Mouse (Mus musculus) cerebellum, postnatal 36 days (tissue): Measurements from ENCODE around the gene Lnpk.

Experiments used
- DNase-seq, 2 experiments: peaks; one replicate each; pipeline ENCODE4 v3.0.0; 2021 to 2022; ENCODE audit warnings: mixed read lengths in 2 of 2

Gene Lnpk

DNA sequence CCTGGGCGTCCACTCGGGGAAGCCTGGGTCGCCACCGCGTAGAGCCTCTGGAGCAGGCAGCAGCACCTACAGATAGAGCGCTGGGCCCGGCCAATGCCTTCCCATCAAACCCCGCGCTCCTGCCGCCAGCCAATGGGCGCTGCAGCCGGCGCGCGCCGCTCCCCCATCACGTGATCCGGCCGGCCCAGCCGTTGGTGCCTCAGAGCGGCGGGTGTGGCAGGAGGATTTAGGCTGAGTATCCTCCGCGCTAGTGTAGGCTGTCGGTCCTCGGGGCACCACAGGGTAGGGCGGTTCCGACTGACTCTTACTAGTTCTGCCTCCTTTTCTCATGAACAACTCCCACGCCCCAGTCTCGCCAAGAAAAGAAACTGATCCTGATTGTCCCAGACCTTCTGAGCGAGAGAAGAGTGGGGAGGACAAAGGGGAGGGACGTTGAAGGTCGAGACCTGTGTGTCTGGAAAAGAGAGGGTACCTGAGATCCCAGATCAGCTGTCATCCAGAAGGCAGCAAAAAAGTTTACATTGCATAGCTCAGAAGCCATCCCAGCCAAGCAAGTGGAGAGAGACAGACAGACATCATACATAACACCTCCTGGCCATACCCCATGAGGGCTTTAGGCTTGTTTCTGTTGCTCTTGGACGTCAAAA lies at the start of gene Lnpk:
Lnpk (minus strand) TSS at position 593 of the 647 bp plus-strand sequence.
- peak; percentile 93 for DNase-seq

DNA sequence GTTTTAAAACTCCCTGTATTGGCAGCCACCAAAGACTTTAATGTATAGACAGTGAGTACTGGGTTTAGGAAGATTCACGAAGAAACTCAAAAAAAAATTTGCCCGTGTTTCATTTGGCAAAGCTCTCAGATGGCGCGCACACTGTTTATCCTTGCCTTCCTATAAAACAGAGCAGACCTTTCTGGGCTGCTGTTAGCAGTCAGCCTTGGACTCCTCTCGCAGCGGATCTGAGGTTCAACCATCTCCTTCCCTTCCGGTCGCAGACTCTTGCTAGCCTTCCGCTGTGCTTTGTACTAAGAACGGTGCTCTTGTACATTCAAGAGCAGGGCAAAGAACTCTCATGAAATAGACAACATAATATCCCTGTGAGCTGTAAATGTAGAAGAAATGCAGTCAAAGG lies 41.1 kb upstream of the Lnpk start:
- DNase-seq: no peak

DNA sequence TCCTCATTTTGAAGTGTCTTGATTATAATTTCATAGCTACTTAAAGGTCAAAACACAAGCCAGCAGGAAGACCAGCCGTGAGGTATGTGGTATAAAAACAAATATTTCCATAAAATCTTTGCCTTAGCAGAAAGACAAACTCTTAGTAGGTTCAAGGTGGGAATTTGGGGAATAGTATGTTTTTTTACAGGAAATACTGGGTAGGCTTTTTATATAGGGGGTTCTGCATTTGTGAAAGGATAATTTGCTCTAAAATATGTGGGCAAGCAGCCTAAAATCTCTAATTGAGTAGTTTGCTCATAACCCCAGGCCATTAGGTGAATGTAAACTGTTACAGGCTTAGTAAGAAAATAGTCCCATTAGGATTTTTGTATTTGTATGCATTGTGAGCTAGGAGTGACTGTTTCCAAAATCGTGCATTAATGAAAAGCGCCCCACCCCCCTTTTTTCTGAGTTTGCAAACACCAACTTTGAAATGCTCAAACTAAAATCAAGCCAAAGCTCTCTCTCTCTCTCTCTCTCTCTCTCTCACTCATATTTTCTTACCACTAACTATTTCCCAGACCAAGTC lies 40.5 kb upstream of the Lnpk start:
- DNase-seq: no peak

DNA sequence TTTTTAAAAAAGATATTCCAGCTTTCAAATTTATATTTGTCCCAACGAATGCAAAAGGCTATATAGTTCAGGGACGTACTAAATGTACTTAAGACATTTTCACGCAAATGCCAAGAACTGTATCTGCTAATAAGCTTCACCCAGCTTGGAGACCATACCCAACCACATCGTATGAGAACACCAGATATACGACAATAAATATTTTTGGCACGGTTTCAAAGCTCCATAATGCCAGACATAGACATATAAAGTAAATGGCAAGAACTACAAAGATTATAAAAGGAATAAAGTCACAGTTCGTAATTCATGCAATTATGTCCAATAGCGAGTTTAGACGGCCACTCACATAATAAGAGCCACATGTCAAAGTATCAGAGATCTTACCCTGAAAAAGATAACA lies 38.5 kb upstream of the Lnpk start:
- DNase-seq: no peak

DNA sequence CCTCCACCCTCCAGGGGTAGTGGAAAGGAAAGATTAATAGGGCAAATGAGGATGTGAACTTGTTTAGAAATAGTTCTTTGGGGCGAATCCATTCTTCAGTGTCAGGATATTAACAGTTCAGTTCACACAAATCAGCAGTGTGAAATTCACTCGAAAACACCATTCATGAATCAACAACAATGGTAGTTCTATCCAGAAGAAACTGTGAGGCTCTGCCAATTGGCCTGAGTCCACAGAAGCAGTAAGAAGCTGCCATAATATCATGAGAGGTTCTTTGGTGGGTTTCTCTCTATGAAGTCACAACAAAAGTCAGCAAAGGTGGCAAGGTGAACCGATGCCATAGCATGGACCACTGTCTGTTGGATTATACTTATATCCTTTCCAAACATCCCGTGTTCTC lies 32.2 kb upstream of the Lnpk start:
- no peak for DNase-seq

DNA sequence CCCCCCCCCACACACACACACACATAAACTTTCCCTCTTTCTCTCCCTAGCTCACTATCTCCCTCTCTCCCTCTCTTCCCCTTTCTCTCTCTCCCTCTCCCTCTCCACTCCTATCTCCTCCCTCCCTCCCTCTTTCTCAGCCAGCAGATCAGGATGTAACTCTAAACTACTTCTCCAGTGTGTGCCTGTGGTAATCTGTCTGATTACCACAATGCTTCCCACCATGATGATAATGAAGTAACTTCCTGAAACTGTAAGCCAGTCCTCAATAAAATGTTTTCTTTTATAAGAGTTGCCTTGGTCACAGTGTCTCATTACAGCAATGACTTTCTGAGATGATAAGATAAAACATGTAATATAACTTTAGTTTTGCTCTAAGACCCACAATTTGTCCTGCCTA lies 30.1 kb upstream of the Lnpk start:
- DNase-seq: no peak

DNA sequence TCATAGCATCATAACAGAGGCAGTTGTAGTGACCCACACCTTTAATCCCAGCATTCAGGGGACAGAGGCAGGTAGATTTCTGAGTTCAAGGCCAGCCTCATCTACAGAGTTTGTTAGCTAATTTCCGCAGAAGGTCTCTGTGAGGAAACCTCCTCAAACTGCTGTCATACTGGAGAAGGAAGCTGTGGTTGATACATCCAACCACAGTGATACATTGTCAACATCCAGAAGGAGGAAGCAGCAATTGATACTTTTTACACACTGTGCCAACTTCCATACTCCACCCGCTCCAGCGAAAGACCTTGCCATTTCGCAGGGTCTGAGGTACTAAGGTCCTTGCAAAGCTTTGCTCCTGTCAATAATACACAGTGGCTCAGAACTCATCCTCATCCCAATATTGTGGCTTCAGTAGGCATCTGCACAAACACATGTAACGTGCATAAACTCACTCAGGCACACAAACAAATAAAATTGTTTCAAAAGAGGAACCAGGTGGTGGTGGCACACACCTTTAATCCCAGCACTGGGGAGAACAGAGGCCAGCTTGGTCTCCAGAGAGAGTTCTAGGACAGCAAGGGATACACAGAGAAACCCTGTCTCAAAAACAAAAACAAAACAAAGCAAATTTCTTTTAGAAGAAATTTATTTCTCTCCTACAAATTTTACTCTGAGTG lies 27.0 kb upstream of the Lnpk start:
- no peak for DNase-seq

DNA sequence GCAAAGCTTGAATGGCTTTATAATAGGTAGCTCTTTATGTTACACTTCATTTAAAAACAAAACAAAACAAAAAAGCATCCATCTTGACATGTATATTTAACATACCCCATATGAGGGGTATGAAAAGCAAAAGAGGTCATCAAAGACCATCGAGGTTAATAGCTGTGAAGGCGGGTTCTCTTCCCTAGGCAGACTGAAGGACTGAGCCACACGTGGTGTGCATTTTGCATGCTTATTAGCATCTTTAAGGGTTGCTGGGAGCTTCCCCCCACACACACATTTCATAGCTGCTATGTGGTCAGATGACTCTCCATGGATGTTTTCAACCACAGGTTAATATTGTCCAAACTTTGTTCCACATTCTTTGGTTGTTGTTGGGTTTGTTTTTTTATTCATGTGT lies 24.8 kb upstream of the Lnpk start:
- DNase-seq: no peak

DNA sequence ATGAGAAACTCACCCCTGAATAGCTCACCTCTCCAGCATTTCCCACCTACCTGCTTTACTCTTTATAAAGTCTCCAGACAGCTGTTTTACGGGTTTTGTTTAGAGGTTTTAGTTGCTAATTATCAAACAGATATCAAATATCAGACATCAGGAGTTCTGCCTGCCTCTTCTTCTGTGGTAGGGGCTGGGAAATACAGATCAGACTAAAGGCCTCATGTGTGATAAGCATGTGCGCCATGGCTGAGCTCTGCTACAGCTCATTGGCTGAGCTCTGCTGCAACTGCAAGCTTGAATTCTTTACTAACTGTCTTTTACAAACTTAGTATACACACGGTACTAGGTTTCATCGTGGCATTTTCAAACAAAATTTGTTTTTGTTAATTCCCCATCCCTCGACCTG lies 23.2 kb upstream of the Lnpk start:
- no peak for DNase-seq

DNA sequence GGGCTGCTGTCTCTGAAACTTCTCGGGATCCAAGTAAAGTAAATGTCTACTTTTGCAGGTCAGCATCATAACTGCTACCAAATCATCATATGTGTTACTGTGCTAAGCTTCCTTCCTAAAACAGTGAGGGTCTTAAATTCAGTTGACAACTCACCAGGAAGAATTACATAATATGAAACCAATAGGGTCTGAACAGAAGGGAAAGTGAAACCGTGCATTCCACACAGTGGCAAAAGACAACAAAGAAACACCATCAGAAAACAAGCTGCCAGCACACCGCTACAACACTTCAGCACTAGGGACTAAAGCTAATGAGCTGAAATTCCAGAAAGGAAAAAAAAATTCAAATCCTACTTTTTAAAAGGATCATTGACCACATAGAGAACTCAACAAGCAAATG lies 17.9 kb upstream of the Lnpk start:
- no peak for DNase-seq

DNA sequence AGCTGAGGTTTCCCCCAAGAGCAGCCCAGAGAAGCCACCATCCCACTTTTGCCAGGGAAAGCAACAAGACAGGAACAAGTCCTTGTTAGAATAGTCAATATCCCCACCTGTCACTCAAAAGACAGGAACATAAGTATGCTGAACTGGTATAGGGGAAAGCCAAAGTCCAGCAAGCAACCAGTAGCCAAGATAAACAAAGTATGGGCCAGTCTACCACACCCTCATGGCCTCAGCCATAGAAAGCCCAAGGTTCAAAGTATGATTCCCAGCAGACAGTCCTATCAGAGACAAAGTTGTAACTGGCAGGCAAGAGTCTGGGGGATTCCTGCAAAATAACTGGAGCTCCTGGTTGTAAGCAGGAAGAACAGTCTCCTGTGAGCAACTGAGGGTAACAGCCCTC lies 16.9 kb upstream of the Lnpk start:
- DNase-seq: no peak

DNA sequence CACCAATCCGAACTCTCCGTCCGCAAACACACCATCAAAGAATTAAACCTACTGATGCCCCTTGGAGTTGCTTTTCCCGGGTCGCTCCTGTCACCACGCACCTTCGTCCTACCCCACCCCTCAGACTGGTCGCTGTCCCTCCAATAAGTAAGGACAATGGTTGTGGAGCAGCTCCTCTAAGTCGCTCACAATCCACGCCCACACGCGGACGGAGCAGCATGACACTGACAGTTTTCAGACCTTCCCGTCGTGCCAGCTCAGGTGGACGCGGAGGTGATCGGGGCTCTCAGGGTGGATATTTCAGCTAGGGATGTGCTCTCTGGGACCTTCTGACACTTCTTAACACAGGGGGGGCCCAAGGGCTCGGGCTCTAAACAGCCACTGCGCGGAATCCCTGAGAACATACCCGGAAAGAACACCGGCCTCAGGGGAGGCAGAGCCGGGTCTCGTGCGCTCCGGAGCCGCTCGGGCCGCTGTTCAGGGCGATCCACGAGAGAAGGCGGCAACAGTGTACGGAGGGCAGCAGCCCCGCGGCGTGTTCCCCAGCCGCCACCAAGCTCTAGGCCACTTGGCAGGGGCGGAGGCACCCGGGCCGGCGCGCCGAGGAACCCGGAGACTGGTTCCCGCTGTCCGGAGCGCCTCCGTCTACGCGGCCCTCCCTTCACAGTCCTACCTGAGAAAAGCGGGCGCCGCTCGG lies 941 bp downstream of the Lnpk start:
- peak; percentile 29 to 36 for DNase-seq

DNA sequence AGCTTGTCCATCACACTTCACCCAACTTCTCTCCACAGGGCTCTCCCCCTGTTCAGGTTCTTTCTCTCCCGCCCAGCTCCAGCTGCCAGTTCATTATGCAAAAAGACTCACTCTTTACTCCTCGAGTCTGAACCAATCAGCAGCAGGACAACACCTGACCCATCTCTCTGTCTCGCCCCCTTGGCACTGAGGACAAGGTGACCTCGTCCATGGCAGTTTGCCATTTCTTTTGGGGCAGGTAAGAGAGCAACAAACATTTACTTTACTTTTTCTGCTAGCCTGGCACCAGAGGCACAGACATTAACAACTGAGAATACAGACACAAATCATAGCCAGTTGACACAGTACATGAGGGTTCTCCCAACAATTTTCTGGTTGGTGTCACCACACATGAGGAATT lies 8.8 kb downstream of the Lnpk start:
- DNase-seq: no peak

DNA sequence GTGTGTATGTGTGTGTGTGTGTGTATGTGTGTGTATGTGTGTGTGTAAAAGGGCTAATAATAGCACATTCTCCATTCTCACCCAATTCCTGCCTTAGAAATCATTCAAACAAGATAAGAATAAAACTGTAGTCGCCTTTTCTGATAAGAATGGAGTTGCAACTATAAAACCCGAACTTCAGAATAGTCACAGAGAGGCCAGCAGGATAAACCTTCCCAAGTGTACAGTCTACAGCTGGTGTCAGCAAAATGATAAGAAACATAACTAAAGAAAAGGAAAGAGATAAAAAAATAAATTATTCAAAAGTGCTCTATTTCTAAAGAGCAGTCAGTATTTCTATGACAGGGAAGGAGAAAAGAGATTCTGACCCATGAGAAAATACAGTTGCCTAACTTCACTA lies 19.4 kb downstream of the Lnpk start:
- DNase-seq: no peak

DNA sequence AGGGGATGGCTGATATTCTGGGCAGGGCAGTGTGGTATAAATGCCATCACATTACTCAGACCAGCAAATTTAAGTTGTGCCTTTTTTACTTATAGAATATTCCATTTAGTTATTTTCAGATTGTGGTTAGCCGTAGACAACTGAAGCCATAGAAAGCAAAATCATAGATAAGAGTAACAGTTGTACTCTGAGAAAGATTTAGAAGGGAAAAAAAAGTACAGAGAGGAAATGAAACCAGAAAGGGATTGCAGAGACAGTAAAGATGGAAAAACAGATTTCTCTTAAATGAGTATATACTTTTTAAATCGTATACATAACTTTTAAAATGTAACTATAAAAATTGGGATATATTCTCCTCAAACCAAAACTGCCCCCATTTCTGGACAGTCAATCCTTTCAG lies 20.1 kb downstream of the Lnpk start:
- DNase-seq: no peak

DNA sequence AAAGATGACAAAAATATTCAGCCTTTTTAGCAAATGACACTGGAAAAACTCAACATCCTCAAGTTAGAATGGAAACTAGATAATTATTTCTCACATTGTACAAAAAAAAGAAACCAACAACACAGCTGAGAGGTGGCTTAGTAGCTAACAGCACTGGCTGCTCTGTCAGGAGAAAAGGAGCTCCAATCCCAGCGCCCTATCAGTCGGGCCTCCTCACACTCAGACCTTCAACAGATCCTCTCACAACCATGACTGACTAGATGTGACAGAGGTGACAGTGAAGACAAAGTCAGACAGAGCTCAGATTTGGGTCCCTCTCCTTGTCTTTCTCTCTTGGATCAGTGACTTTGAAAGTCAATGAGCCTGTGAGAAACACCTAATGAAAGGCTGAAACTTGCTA lies 21.8 kb downstream of the Lnpk start:
- no peak for DNase-seq

DNA sequence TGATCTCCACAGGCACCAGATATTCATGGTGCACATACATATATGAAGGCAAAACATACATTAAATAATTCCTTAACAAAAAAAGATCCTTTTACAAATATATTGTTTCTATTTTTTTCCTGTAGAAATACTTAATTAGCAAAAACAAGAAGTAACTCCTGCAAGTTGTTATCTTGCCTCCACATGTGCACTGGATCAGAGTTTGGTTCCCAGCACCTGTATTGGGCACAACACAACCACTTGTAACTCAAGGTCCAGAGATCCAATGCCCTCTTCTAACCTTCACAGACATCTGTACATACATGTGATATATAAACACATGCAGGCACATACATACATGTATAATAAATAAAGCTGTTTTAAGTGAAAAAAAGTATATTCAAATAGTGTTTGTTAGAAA lies 27.3 kb downstream of the Lnpk start:
- DNase-seq: no peak

DNA sequence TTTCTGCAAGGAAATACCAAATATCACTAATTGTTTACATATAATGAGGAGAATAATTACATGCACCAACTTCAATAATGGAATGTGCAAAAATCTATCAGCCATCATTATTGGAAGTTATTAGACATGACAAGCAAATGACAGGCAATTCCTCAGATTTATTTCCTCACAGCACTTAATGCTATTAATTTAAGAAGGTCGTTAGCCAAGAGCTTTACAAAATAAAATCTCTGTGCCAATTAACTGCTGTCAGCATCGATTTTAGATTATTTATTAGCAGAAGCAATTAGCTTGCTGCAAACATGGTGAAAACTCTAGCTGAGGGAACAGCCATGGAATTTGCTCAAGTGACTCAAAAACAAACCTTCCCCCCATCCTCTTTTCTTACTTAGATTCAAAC lies 30.9 kb downstream of the Lnpk start:
- no peak for DNase-seq

DNA sequence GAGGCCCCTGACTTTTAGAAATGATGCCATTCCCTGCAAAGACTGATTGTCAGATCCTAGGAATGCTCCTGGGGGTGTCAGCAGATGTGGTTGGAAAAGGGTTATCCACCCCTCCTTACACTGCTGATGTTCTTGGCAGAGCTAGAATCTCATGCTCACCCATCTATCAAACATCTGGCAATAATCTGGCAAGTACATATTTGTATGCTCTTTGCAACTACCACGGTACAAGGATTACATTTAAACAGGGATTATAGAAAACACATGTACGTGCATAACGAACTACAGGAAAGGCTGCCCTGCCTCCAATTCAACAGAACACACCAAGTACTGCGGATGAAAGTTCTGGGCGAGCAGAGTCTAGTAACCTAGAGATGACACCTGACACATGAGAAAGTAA lies 70.9 kb downstream of the Lnpk start:
- DNase-seq: no peak

DNA sequence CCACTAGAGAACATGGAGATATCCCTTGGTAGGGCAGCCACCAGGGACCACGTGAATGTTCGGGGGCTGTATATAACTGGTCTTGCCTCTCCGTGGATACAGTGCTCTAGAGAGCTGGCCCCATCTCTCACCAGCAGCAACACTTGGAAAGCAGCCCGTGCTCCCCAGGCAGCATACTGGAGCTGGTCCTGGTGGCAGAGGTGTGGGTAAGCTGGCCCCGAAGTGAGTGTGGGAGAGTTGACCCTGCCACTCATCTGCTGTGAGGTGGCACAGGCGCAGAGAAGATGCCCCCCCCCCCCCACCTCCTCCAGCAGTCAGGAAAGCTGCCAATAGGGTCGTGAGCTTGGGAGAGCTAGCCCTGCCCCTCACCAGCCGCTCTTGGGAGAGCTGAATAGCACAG lies 72.8 kb downstream of the Lnpk start:
- DNase-seq: no peak

DNA sequence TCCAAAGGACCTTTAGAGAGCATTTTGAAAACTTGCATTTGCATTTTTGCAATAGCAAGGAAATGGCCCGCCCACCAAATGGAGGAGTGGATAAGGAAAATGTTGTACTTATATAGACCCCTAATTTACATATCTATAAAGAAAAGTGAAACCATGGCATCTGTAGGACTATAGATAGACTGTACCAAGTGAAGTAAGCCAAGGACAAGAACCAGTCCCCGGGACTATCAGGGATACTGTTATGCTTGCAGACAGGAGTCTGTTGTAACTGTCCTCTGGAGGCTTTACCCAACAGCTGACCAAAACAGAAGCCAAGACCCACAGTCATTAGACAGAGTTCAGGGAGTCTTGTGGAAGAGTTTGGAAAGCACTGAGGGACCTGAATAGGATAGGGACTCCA lies 78.9 kb downstream of the Lnpk start:
- no peak for DNase-seq

DNA sequence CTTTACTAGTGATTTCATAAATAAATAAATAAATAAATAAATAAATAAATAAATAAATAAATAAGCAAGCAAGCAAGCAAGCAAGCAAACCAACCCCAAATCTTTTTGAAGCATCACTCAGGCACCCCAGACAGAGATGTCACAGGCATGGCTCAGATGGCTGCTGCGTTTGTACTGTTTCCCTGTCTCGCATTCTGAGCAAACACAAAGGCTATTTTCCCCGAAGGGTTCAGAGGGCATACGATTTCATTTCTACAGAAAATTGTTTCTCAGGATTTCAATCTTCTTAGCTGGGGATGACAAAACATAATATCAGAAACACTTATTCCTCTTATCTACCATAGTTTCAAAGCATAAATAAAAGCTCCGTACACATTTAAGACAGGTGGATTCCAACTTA lies 81.4 kb downstream of the Lnpk start:
- no peak for DNase-seq

DNA sequence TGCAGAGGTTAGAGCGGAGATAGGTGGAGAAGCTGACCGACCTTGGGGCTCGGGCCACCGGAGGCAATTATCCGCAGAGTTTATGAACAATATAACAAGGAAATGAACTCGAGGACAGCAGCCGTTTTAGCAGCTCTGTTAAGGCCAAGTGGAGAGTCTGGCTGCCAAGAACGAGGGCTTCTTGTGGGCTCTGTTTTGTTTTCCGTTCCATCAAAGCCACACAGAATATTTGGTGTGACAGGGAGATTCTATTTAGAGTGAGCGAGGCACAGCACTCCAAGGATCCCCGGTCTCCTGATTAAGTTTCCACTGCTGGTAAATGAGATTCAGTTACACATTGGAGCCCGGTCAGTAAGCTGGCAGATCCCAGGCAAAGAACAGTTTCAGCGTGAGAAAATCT lies 87.8 kb downstream of the Lnpk start:
- no peak for DNase-seq

DNA sequence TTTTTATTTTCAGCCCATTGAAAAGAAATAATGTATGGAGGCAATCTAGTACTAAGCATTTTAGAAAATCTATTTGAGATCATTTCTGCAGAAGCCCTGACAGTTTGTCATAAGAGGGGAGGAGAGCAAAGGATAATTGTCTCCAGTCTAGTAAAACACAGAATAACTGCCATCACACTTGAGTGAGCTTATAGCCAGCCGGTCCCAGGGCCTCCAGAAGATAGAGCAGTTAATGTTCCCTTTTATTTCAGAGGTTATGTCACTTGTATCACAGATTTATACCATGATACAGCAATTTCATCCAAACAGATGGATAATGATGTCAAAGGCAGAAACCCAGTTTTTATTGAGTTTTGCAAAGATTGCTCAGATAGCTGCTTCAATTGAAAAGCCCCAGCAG lies 89.0 kb downstream of the Lnpk start:
- no peak for DNase-seq
